ENCODE assay signal across 11 mouse cellular contexts in the genomic region with DNA sequence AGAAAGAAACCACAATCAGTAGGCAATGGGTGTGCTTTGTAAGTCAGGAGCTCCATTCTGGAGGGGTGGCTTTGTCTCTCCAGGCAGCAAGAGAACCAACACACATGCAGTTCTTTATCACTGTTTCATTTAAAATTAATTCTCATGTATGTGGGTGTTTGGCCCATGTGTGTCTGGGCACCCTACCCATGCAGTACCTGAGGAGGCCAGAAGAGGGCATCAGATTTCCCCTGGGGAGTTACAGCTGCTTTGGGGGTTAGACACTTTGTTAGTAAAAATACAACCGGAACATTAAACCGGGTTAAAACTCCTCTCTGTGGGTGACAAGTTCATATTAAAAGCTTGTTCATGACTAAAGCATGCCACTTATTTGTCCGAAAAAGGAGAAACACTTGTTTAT.
DNase-seq lines count a peak whose midpoint lies in the region; ATAC-seq and TF ChIP-seq lines count a peak whose summit lies in the region.
"Had no signal": no experiment of that assay in that cellular context is flagged by ENCODE, and none has a peak within 500 bp of the region (broad histone marks: within the 10 kb centered on the region; RNA-seq: fewer than 3 reads in every experiment).

No protein-coding gene starts in this region.

- H3K9me3 ChIP-seq in midbrain, postnatal 0 days (ENCODE audit: low read length): no peaks in the 10 kb centered on the region
- no peaks in the 10 kb centered on the region for H3K9me3 ChIP-seq in midbrain, embryonic 16.5 days (replicated peaks; ENCODE audit: control insufficient read depth, low read length, poor library complexity, severe bottlenecking)
- H3K9me3 ChIP-seq in stomach, postnatal 0 days (ENCODE audit: control insufficient read depth, low read length): no peaks in the 10 kb centered on the region
- H3K9me3 ChIP-seq: neural tube, embryonic 13.5 days had no signal

- TF ChIP-seq EP300 in stomach, postnatal 0 days (optimal IDR thresholded peaks at IDR 0.05): no peak

- no peaks in the 10 kb centered on the region for H3K36me3 ChIP-seq in midbrain, postnatal 0 days (ENCODE audit: insufficient read depth, low read length)
- no peaks in the 10 kb centered on the region for H3K36me3 ChIP-seq in midbrain, embryonic 16.5 days (ENCODE audit: control insufficient read depth, insufficient read depth, low read length)
- no peaks in the 10 kb centered on the region for H3K36me3 ChIP-seq in stomach, postnatal 0 days (ENCODE audit: control insufficient read depth, insufficient read depth, low read length)
- H3K36me3 ChIP-seq: neural tube, embryonic 13.5 days had no signal

- H3K9ac ChIP-seq in midbrain, postnatal 0 days (replicated peaks; ENCODE audit: low read length, poor library complexity, severe bottlenecking): no peak overlapping the region
- no peak overlapping the region for H3K9ac ChIP-seq in midbrain, embryonic 16.5 days (ENCODE audit: low read depth, low read length)
- H3K9ac ChIP-seq in stomach, postnatal 0 days (ENCODE audit: low read length): no peak overlapping the region
- H3K9ac ChIP-seq: neural tube, embryonic 13.5 days had no signal

- peak; percentile 10 for DNase-seq in heart, postnatal 4 days
- DNase-seq in heart, adult 8-10 months (ENCODE audit: low spot score): no peak
- DNase-seq in midbrain, postnatal 0 days (ENCODE audit: low spot score): no peak
- peak; percentile 52 for DNase-seq in ZHBTc4 (ENCODE audit: low read depth, low spot score)
- no peak for DNase-seq in stomach, postnatal 0 days (ENCODE audit: low spot score)
- DNase-seq in urinary bladder, postnatal 4 days (ENCODE audit: low spot score in 2 of 2): no peak
- no peak for DNase-seq in embryo, embryonic 10.5 days (ENCODE audit: low spot score)
- DNase-seq: cerebellum, adult 11-12 months had no signal

- no peak overlapping the region for H3K4me3 ChIP-seq in midbrain, postnatal 0 days (ENCODE audit: low read depth, low read length)
- H3K4me3 ChIP-seq in midbrain, embryonic 16.5 days (ENCODE audit: low read depth, low read length): no peak overlapping the region
- no peak overlapping the region for H3K4me3 ChIP-seq in stomach, postnatal 0 days (ENCODE audit: low read depth, low read length)
- H3K4me3 ChIP-seq: erythroblast, embryonic 14.5 days; neural tube, embryonic 13.5 days had no signal

- TF ChIP-seq CTCF in midbrain, postnatal 0 days (IDR thresholded peaks at IDR 0.05): peak; percentile 58
- TF ChIP-seq CTCF in stomach, postnatal 0 days (IDR thresholded peaks at IDR 0.05; ENCODE audit: low read depth): peak; percentile 51

- H3K27me3 ChIP-seq in midbrain, postnatal 0 days (ENCODE audit: insufficient read depth, low read length): no peaks in the 10 kb centered on the region
- H3K27me3 ChIP-seq in midbrain, embryonic 16.5 days (ENCODE audit: control insufficient read depth, insufficient read depth, low read depth, low read length): no peaks in the 10 kb centered on the region
- no peaks in the 10 kb centered on the region for H3K27me3 ChIP-seq in stomach, postnatal 0 days (ENCODE audit: control insufficient read depth, insufficient read depth, low read length)
- H3K27me3 ChIP-seq: neural tube, embryonic 13.5 days had no signal

- 83% methylated on average over 3 of the region's 3 CpGs for WGBS in midbrain, postnatal 0 days
- 83% methylated on average over 3 of the region's 3 CpGs for WGBS in midbrain, embryonic 16.5 days
- WGBS in stomach, postnatal 0 days: 86% methylated on average over 3 of the region's 3 CpGs

- no peak for ATAC-seq in midbrain, postnatal 0 days (ENCODE audit: low FRiP score)
- no peak for ATAC-seq in midbrain, embryonic 16.5 days
- ATAC-seq in stomach, postnatal 0 days (ENCODE audit: low FRiP score, low TSS enrichment): no peak

- no peak overlapping the region for H3K4me2 ChIP-seq in midbrain, postnatal 0 days (ENCODE audit: low read depth, low read length, poor library complexity, severe bottlenecking)
- H3K4me2 ChIP-seq in midbrain, embryonic 16.5 days (ENCODE audit: low read length): no peak overlapping the region
- no peak overlapping the region for H3K4me2 ChIP-seq in stomach, postnatal 0 days (replicated peaks; ENCODE audit: low read depth)
- H3K4me2 ChIP-seq: neural tube, embryonic 13.5 days had no signal

- no peak overlapping the region for H3K27ac ChIP-seq in midbrain, postnatal 0 days (ENCODE audit: low read depth, low read length)
- H3K27ac ChIP-seq in midbrain, embryonic 16.5 days (ENCODE audit: low read length): no peak overlapping the region
- no peak overlapping the region for H3K27ac ChIP-seq in stomach, postnatal 0 days (replicated peaks)
- H3K27ac ChIP-seq: neural tube, embryonic 13.5 days had no signal

- no peaks in the 10 kb centered on the region for H3K4me1 ChIP-seq in midbrain, postnatal 0 days (ENCODE audit: insufficient read depth, low read length)
- H3K4me1 ChIP-seq in midbrain, embryonic 16.5 days (ENCODE audit: control insufficient read depth, insufficient read depth, low read length): no peaks in the 10 kb centered on the region
- no peaks in the 10 kb centered on the region for H3K4me1 ChIP-seq in stomach, postnatal 0 days (replicated peaks; ENCODE audit: control insufficient read depth, insufficient read depth)
- H3K4me1 ChIP-seq: neural tube, embryonic 13.5 days had no signal

Comparison
In these comparisons a context has a peak if more than half of its experiments do, and no peak if none do; other contexts are left out.
1. DNase-seq: peak in heart, postnatal 4 days (single experiment) and ZHBTc4 (single experiment); none in heart, adult 8-10 months (single experiment), midbrain, postnatal 0 days (single experiment), stomach, postnatal 0 days (single experiment), urinary bladder, postnatal 4 days (0 of 2) and embryo, embryonic 10.5 days (single experiment).